Mouse (Mus musculus) 3T3-L1 (cell line): Measurements from ENCODE around the gene Ccl6.
"Not testable (repeated sequence)": the region's sequence is repeated elsewhere in the genome, so short reads cannot be mapped to it uniquely, and the experiment has no call there.

Experiments used
- DNase-seq: peaks from one replicate; pipeline ENCODE4 v3.0.0-alpha.2; 2015; ENCODE audit warnings: low read depth, low spot score

Gene Ccl6

DNA sequence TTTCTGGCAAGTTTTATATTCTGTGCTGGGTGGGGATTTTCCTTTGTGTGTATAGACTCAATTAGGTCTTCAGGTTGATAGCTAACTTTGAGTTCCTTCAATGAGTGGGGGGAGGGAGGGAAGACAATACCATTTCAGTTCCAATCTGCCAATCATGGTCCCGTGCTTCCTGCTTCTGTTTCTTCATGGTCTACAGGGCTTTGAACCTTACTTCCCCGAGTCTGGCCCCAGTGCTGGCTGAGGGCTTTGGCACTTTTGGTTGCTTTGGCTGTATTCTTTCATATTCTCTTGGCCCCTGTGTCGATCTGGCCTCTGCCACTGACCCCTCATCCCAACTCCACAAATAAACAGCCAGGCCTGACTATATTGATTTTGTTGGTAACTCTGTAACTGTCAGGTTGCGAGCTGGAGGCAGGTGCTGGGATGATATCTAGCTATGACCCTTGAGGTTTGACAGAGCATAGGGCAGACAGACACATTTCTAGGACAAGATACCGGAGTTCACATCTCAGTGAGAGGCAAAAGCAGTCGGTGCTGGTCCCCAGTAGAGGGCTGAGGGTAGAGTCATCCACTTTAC is 30.5 kb downstream of the Ccl6 start:
- no peak for DNase-seq

- no peak for DNase-seq
Observed at GRCm38 (mm10) chr11:83560405-83560804, 32.5 kb downstream of the Ccl6 start.

GRCm38 (mm10) chr11:83557074-83557473 is 35.8 kb downstream of the Ccl6 start:
- DNase-seq: no peak

DNA sequence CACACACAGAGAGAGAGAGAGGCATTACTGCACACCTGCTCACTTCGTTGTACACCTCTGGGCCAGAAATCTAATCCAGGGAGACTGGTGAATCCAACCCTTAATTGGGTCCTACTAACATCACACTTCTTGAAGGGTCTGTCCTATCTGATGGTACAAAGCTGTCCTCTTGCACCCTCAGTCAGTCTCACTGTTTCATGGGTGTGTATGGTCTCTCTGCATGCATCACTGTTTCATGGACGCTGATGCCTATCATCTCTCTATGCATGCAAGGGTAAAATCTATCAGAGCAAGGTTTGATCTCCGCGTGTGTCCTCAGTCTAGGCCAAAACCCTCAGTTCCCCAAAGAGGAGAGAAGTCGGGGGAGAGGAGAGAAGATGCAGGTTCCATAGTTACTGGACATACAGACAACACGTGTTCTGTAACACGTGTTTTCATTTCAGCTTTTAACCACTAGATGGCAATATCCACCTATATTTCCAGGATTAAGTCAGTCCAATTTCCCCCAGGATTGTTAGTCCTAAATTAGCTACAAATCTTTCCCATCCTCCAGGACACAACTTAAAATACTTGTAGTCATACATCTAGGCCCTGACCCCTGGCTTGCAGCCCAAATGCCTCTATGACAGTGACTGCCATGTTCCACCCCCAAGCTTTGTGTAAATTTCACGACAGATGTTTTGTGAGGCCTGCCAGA is 36.7 kb downstream of the Ccl6 start:
- DNase-seq: peak; percentile 95

- DNase-seq: no peak
Observed at GRCm38 (mm10) chr11:83551668-83552067, 41.2 kb downstream of the Ccl6 start.

DNA sequence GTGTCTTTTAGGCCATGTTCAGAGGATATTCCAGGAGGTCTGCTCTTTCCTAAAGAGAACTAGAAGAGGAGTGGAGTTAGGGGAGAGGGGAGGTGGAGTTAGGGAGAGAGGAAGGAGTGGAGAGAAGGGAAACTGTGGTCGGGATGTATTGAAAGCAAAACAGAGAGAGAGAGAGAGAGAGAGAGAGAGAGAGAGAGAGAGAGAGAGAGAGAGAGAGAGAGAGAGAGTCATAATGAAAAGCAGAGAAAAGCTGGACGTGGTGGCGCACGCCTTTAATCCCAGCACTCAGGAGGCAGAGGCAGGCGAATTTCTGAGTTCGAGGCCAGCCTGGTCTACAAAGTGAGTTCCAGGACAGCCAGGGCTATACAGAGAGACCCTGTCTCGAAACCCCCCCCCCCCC is 41.9 kb downstream of the Ccl6 start:
- DNase-seq: not testable (repeated sequence)

GRCm38 (mm10) chr11:83550186-83550632 is 42.7 kb downstream of the Ccl6 start:
- DNase-seq: peak; percentile 31

DNA sequence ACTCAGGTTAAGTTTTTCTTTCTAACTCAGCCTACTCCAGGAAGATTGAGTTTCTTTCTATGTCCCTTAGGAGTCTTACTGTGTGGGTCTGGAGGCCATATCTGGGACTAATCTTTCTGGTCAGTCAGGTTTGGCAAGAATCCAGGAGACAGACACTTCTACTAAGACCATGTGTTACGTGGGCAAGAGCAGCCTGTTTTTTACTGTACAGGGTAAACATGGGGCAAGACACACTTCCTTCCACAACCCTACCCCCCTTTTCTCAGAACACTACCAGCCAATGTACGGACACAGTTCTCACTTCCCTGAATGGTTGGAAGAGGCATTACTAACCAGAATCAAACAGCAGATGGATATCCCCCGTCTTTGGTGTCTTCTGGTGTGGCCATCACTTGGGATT is 48.7 kb downstream of the Ccl6 start:
- peak; percentile 46 for DNase-seq

- no peak for DNase-seq
Observed at GRCm38 (mm10) chr11:83541415-83541814, 51.5 kb downstream of the Ccl6 start.

GRCm38 (mm10) chr11:83540931-83541330 is 52.0 kb downstream of the Ccl6 start:
- DNase-seq: peak; percentile 45

DNA sequence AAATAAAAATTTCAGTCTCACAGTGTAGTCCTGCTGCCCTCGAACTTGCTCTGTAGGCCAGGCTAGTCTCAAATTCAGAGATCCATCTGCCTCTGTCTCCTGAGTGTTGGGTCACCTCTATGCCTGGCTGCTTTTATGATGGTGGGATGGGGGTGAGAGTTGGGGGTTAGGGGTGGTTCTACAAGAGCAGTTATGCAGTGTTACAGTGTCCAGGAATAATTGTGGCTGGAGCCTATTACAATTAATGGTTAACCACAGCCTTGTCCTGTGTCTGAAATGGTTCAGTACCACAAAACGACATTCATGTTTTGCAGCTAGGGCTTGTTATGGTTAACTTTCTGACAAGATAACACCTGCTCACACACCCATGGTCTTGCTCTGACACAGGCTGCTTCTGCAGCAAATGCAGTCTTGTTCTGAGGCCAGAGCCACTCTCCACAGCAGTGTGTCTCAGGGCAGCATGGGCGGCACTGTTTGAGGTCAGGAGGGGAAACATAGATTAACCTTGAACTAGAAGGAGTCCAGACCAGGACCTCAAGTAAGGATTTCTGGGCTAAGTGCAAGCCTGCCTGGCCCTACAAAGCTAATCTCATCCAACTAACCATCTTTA is 54.1 kb downstream of the Ccl6 start:
- no peak for DNase-seq
